Mouse (Mus musculus) kidney, adult 2 months (tissue): Measurements from ENCODE around the gene Sh2d3c. TPM values are rescaled to one million over a fixed set of nuclear protein-coding genes. Genes with fewer than 3 reads are reported as not detected.

Source experiments
- DNase-seq: peaks from one replicate; pipeline ENCODE4 v3.0.0; 2021
- H3K27ac ChIP-seq: fragments of 200-500 bp; 2 replicates; pipeline ENCODE4 v1.5.1; 2012; ENCODE audit warnings: low read depth, low read length, control low read depth, inconsistent platforms; ENCODE audit not compliant: insufficient read depth
- H3K27me3 ChIP-seq: fragments of 200-500 bp; replicated peaks from 2 replicates; pipeline ENCODE4 v1.6.1; 2012; ENCODE audit warnings: mild to moderate bottlenecking, moderate library complexity, low read length, inconsistent platforms; ENCODE audit not compliant: control insufficient read depth, insufficient read depth
- H3K36me3 ChIP-seq: fragments of 200-500 bp; 2 replicates; pipeline ENCODE4 v1.6.1; 2012; ENCODE audit warnings: mild to moderate bottlenecking, moderate library complexity, low read length, inconsistent platforms; ENCODE audit not compliant: control insufficient read depth, insufficient read depth
- H3K4me1 ChIP-seq: fragments of 200-500 bp; 2 replicates; pipeline ENCODE4 v1.6.1; 2011; ENCODE audit warnings: low read length; ENCODE audit not compliant: control insufficient read depth, insufficient read depth
- H3K4me3 ChIP-seq: fragments of 200-500 bp; 2 replicates; pipeline ENCODE4 v1.5.1; 2011; ENCODE audit warnings: mild to moderate bottlenecking, low read depth, low read length, control low read depth; ENCODE audit not compliant: insufficient read depth
- CTCF ChIP-seq: fragments of 200-500 bp; conservative IDR thresholded peaks from 2 replicates; pipeline ENCODE4 v1.5.1; 2011; ENCODE audit warnings: low read depth, mild to moderate bottlenecking, control low read depth, low read length, moderate library complexity, mixed read lengths; ENCODE audit not compliant: insufficient read depth, insufficient read length
- POLR2A ChIP-seq: fragments of 200-500 bp; IDR thresholded peaks from one replicate; pipeline ENCODE4 v1.6.1; 2011; ENCODE audit warnings: low read depth, low read length, control low read depth
- WGBS: fragments of 180-500 bp; shearing (Covaris S2); methylation state at CpG from one replicate; pipeline ENCODE4 v1.1.7; 2018; 5-methylcytosine and 5-hydroxymethylcytosine counted together
- polyA plus RNA-seq: library from polyadenylated mRNA; depleted of rRNA; stranded (reverse); fragments of >200 nt; gene quantifications from 2 replicates; pipeline ENCODE4 v1.2.3, GENCODE M21; 2012

Sh2d3c gene
- polyA plus RNA-seq, 1 experiment = 30.4 TPM

DNA sequence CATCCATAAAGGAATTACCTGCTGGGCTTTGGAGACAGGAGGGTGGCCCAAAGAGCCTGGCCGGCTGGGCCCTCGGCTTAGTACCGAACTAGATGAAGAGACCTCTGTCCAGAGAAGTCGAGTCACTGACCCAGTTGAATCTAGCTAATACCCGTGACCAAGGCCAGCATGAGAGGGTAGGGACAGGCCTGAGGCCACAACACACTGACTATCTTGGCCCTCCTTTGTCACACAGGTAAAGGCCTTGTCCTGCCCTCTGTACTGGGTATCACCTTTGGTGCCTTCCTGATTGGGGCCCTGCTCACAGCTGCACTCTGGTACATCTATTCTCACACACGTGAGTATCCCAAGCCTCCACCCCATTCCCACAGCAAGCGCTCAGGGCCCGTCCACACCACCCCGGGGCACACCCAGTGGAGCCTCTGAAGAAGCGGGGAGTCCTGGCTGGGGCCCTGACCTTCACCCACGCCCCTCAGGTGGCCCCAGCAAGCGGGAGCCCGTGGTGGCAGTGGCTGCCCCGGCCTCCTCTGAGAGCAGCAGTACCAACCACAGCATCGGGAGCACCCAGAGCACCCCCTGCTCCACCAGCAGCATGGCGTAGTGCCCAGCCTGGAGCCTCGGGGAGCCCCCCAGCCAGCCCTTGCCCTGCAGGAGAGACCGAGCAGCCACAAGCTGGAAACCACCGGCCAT, 39.7 kb upstream of the Sh2d3c start:
- no peak for DNase-seq
- TF ChIP-seq CTCF = no peak
- TF ChIP-seq POLR2A = no peak
- H3K27me3 ChIP-seq = no peaks in the 10 kb centered on the region
- H3K36me3 ChIP-seq = 0 out of 2 replicates have a peak, but pooled peaks cover 2% of the 10 kb centered on the region
- no peak overlapping the region for H3K4me3 ChIP-seq
- 77% methylated on average over 19 of the region's 19 CpGs for WGBS
- H3K4me1 ChIP-seq = no peaks in the 10 kb centered on the region
- no peak overlapping the region for H3K27ac ChIP-seq

DNA sequence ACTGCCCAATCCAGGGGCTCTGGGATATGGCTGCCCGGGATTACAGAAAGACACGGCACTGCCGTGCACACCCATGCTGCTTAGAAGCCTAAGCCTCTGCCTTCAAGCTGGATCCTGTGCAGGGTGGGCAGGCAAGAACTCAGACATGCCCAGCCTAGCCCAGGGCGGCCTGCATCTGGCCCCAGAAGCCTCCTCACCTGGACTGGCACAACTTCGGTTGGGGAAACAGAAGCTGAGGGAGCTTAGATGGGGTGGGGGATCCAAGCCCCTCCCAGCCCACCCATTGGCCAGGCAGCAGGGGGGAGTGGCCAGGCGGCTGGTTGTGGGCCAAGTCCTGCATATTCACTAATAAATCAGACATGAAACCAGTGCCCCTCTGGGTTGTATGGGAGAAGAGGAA, 39.1 kb upstream of the Sh2d3c start:
- Histone ChIP-seq H3K36me3 (0 out of 2 replicates have a peak, but pooled peaks cover 2% of the 10 kb centered on the region), H3K4me1 (no peaks in the 10 kb centered on the region), H3K4me3 (no peak overlapping the region), H3K27ac (no peak overlapping the region), H3K27me3 (no peaks in the 10 kb centered on the region)
- WGBS = 65% methylated on average over 6 of the region's 6 CpGs
- no peak for DNase-seq
- TF ChIP-seq POLR2A = no peak
- no peak for TF ChIP-seq CTCF

DNA sequence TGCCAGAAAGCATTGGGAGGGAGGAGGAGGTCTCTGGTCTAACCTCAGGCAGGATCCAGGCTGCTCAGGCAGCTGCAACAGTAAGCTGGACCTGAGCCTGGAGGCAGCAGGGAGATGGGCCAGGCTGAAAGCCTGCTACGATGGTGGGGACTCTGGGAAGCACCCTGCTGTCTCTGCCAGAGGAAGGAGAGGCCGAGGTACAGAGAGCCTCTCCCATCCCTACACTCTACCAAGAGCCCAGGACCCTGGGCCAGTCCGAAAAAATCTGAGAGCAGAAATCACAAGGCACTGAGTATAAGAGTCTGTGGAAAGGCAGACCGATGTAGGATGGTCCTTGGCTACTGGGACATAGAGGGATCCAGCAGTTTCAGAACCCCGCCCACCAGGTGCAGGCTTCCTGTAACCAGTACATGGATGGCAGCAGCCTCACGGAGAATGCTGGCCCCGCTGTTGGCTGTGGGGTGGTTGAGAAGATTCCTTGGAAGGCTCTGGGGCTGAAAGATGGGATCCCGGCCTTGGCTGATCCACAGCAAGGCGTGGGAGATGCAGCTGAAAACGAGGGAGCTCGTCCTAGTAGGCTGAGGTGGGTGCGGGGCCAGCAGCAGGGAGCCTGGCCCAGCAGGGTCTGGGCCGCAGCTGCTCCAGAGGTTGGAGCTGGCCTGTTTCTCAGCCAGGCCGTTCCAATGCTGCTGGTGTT, 38.0 kb upstream of the Sh2d3c start:
- H3K36me3 ChIP-seq = peaks cover 4% of the 10 kb centered on the region; the same call in 1 of the 2 replicates
- no peaks in the 10 kb centered on the region for H3K4me1 ChIP-seq
- H3K27me3 ChIP-seq = no peaks in the 10 kb centered on the region
- no peak for TF ChIP-seq CTCF
- TF ChIP-seq POLR2A = no peak
- no peak for DNase-seq
- WGBS = 70% methylated on average over 14 of the region's 14 CpGs
- no peak overlapping the region for H3K27ac ChIP-seq
- no peak overlapping the region for H3K4me3 ChIP-seq

GRCm38 (mm10) chr2:32683701-32684100, 37.2 kb upstream of the Sh2d3c start:
- DNase-seq = no peak
- Histone ChIP-seq H3K36me3 (peaks cover 4% of the 10 kb centered on the region; the same call in 1 of the 2 replicates), H3K4me1 (no peaks in the 10 kb centered on the region), H3K4me3 (no peak overlapping the region), H3K27me3 (no peaks in the 10 kb centered on the region), H3K27ac (no peak overlapping the region)
- WGBS = 81% methylated on average over 10 of the region's 10 CpGs
- TF ChIP-seq POLR2A = no peak
- TF ChIP-seq CTCF = no peak

- H3K27ac ChIP-seq = no peak overlapping the region
- DNase-seq = no peak
- H3K36me3 ChIP-seq = peaks cover 4% of the 10 kb centered on the region; the same call in 1 of the 2 replicates
- H3K4me1 ChIP-seq = no peaks in the 10 kb centered on the region
- no peak for TF ChIP-seq CTCF
- TF ChIP-seq POLR2A = no peak
- no peak overlapping the region for H3K4me3 ChIP-seq
- WGBS = 88% methylated on average over 15 of the region's 15 CpGs
- H3K27me3 ChIP-seq = no peaks in the 10 kb centered on the region
Measured at GRCm38 (mm10) chr2:32684681-32685428, 36.0 kb upstream of the Sh2d3c start.

DNA sequence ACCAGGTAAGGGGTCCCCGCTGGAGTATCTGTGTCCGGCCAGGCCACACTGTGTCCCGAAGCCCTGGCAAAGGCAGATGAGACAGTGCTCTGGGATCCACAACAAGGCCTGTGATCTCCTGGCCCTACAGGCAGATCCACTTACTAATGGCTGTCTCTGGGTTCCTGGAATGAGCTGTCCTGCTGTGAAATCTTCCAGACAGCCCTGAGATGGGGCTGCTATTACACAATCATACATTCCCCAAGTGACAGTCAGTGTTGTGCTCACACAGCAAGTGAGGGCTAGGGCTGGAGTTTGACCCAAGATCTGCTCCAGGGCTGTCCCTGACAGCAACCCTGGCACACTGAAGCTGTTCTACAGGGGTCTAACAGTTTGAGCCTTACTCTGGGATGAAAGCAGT, 35.0 kb upstream of the Sh2d3c start:
- DNase-seq = peak; percentile 45
- 84% methylated on average over 3 of the region's 3 CpGs for WGBS
- no peaks in the 10 kb centered on the region for H3K27me3 ChIP-seq
- H3K36me3 ChIP-seq = peaks cover 4% of the 10 kb centered on the region; the same call in 1 of the 2 replicates
- no peaks in the 10 kb centered on the region for H3K4me1 ChIP-seq
- no peak for TF ChIP-seq CTCF
- no peak for TF ChIP-seq POLR2A
- no peak overlapping the region for H3K4me3 ChIP-seq
- no peak overlapping the region for H3K27ac ChIP-seq
